Mouse (Mus musculus): ENCODE measurements at regions not wholly inside any gene's neighbourhood (a gene's known extent, or its start where the extent isn't known, plus 50 kb on each side); places are given as distances from the start of the nearest gene placed in this dataset.

DNA sequence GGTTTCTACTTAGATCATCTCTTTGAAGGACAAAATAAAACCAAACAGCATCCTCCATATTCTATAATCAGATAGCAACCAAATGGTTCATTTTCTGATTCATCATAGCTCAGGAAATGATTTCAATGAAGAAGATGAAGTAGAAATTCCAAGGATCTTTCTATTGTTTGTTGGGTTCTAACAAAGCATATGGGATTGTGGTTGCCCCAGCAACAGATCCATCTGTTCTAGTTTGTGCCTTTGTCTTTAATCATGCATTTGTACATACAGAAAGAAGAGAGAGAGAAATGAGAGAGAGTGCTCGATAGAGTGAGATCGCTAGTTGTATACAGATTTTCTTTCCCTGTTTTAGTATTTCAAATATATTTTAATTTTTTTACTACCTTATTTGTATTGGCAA lies 183.5 kb upstream of the Tom1l1 start:
- no peak for TF ChIP-seq CTCF (IDR thresholded peaks at IDR 0.05; ENCODE audit: low read depth)
- Histone ChIP-seq H3K4me2 (replicated peaks; ENCODE audit: low read depth) (no peak overlapping the region), H3K9me3 (ENCODE audit: control insufficient read depth) (no peaks in the 10 kb centered on the region), H3K4me1 (replicated peaks; ENCODE audit: control insufficient read depth, insufficient read depth, low read length) (no peaks in the 10 kb centered on the region), H3K27me3 (replicated peaks; ENCODE audit: control insufficient read depth, insufficient read depth, low read length) (no peaks in the 10 kb centered on the region), H3K36me3 (ENCODE audit: control insufficient read depth, insufficient read depth) (no peaks in the 10 kb centered on the region), H3K27ac (ENCODE audit: low read depth, low read length) (no peak overlapping the region), H3K4me3 (ENCODE audit: low read depth, low read length) (no peak overlapping the region), H3K9ac (ENCODE audit: low read depth, low read length) (no peak overlapping the region)
- no peak for ATAC-seq
- WGBS: 88% methylated on average over 2 of the region's 2 CpGs

DNA sequence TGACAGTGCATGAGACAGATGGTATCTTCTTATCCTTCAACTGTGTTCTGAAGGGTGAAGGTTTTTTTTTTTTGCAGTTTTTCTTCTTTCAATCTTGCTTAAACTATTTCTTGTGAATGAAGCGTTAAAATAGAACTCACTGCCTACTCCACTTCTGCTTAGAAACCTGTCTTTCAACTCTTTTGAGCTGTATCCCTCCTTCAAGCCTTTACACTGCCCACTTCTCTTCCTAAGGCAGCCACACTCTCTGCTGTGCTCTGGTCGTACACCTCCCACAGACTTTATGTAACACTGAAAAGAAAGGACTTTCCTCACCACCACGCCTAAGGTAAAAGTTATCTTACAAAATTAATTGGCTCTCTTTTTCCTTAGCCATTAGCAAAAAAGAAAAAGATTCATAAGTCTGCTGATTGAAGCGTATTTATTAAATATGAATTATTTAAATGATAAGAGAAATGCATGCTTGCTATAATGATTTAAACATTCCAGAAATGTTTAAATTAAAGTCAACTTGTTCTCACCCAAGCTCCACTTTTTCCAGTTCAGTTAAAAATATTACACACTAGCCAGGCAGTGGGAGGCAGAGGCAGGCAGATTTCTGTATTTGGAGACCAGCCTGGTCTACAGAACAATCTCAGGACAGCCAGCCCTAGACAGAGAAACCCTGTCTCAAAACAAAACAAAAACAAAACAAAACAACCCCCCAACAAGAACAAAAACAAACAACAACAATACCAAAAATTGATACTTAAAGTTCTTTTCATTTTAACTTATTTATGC lies 176.0 kb upstream of the Tom1l1 start:
- H3K4me1 ChIP-seq (replicated peaks; ENCODE audit: control insufficient read depth, insufficient read depth, low read length): no peaks in the 10 kb centered on the region
- no peak for ATAC-seq
- no peak overlapping the region for H3K4me3 ChIP-seq (ENCODE audit: low read depth, low read length)
- no peak overlapping the region for H3K27ac ChIP-seq (ENCODE audit: low read depth, low read length)
- TF ChIP-seq CTCF (IDR thresholded peaks at IDR 0.05; ENCODE audit: low read depth): no peak
- H3K36me3 ChIP-seq (ENCODE audit: control insufficient read depth, insufficient read depth): no peaks in the 10 kb centered on the region
- WGBS: 81% methylated on average over 4 of the region's 4 CpGs
- H3K9me3 ChIP-seq (ENCODE audit: control insufficient read depth): no peaks in the 10 kb centered on the region
- no peaks in the 10 kb centered on the region for H3K27me3 ChIP-seq (replicated peaks; ENCODE audit: control insufficient read depth, insufficient read depth, low read length)
- H3K9ac ChIP-seq (ENCODE audit: low read depth, low read length): no peak overlapping the region
- H3K4me2 ChIP-seq (replicated peaks; ENCODE audit: low read depth): no peak overlapping the region

DNA sequence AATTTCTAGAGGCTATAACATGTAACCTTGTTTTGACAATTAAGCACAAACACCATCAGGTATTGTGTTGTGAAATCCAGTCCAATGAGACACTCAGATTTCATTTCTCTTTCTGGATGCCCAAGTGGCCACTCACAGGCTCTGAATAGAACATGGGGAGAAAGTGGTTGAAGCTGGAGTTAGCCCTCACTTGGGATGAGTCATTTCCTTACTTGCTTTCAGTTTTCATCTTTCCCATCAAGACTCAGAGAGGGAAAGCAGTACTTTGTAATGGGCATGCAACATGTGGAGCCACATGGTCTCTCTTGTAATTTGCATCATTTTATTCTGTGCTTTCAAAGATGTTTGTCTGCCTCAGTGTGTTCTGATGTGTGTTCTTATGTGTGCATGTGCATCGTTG lies 167.6 kb upstream of the Tom1l1 start:
- Histone ChIP-seq H3K4me1 (replicated peaks; ENCODE audit: control insufficient read depth, insufficient read depth, low read length) (no peaks in the 10 kb centered on the region), H3K4me3 (ENCODE audit: low read depth, low read length) (no peak overlapping the region), H3K27ac (ENCODE audit: low read depth, low read length) (no peak overlapping the region), H3K9me3 (ENCODE audit: control insufficient read depth) (no peaks in the 10 kb centered on the region), H3K36me3 (ENCODE audit: control insufficient read depth, insufficient read depth) (no peaks in the 10 kb centered on the region), H3K9ac (ENCODE audit: low read depth, low read length) (no peak overlapping the region), H3K27me3 (replicated peaks; ENCODE audit: control insufficient read depth, insufficient read depth, low read length) (no peaks in the 10 kb centered on the region), H3K4me2 (replicated peaks; ENCODE audit: low read depth) (no peak overlapping the region)
- TF ChIP-seq CTCF (IDR thresholded peaks at IDR 0.05; ENCODE audit: low read depth): no peak
- no peak for ATAC-seq
- WGBS: 81% methylated on average over 1 of the region's 1 CpGs

DNA sequence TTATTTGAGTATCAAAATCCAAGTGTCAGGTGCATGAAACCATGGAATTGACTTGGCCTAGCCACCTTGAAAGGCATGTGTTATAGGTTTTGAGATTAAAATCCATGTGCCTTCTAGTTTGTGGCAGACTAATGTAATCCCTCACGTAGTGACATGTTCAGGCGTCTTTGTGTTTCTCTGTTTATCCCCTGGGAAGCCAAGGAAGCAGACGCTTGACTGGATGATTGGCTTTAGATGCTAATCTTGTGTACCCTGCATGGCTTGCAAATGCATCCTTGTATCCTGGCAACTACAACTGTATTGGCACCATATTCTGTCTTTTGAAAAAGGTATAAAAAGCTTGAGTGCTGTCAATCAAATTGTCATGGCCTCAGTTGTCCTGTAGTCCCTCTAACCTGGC lies 167.2 kb upstream of the Tom1l1 start:
- Histone ChIP-seq H3K27ac (ENCODE audit: low read depth, low read length) (no peak overlapping the region), H3K36me3 (ENCODE audit: control insufficient read depth, insufficient read depth) (no peaks in the 10 kb centered on the region), H3K4me2 (replicated peaks; ENCODE audit: low read depth) (no peak overlapping the region), H3K9ac (ENCODE audit: low read depth, low read length) (no peak overlapping the region), H3K9me3 (ENCODE audit: control insufficient read depth) (no peaks in the 10 kb centered on the region), H3K27me3 (replicated peaks; ENCODE audit: control insufficient read depth, insufficient read depth, low read length) (no peaks in the 10 kb centered on the region), H3K4me1 (replicated peaks; ENCODE audit: control insufficient read depth, insufficient read depth, low read length) (no peaks in the 10 kb centered on the region), H3K4me3 (ENCODE audit: low read depth, low read length) (no peak overlapping the region)
- TF ChIP-seq CTCF (IDR thresholded peaks at IDR 0.05; ENCODE audit: low read depth): no peak
- WGBS: 83% methylated on average over 3 of the region's 3 CpGs
- ATAC-seq: no peak

DNA sequence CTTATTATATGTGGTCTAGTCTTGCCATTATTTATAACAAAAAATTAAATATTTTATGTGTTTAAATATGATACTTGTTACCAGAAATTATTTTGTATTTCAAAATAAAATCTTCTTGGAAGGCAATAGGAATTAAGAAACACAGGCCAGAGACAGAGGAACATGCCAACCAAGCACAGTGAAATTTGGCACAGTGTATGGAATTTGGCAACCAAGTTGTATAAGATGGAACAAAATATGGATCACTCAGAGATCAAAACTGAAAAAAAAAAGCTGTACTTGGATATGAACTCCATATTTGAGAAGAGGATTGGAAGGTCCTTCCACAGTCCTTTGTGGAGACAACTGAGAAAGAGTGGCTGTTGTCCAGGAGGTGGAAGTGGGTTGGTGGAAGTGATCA lies 163.1 kb upstream of the Tom1l1 start:
- no peak for TF ChIP-seq CTCF (IDR thresholded peaks at IDR 0.05; ENCODE audit: low read depth)
- no peak overlapping the region for H3K4me3 ChIP-seq (ENCODE audit: low read depth, low read length)
- no peak overlapping the region for H3K27ac ChIP-seq (ENCODE audit: low read depth, low read length)
- no peaks in the 10 kb centered on the region for H3K36me3 ChIP-seq (ENCODE audit: control insufficient read depth, insufficient read depth)
- H3K4me1 ChIP-seq (replicated peaks; ENCODE audit: control insufficient read depth, insufficient read depth, low read length): no peaks in the 10 kb centered on the region
- no peak overlapping the region for H3K4me2 ChIP-seq (replicated peaks; ENCODE audit: low read depth)
- H3K9ac ChIP-seq (ENCODE audit: low read depth, low read length): no peak overlapping the region
- no peaks in the 10 kb centered on the region for H3K27me3 ChIP-seq (replicated peaks; ENCODE audit: control insufficient read depth, insufficient read depth, low read length)
- no peak for ATAC-seq
- H3K9me3 ChIP-seq (ENCODE audit: control insufficient read depth): no peaks in the 10 kb centered on the region

GRCm38 (mm10) chr11:90844925-90845319 lies 156.8 kb upstream of the Tom1l1 start:
- Histone ChIP-seq H3K9me3 (ENCODE audit: control insufficient read depth) (no peaks in the 10 kb centered on the region), H3K27ac (ENCODE audit: low read depth, low read length) (no peak overlapping the region), H3K27me3 (replicated peaks; ENCODE audit: control insufficient read depth, insufficient read depth, low read length) (no peaks in the 10 kb centered on the region), H3K36me3 (ENCODE audit: control insufficient read depth, insufficient read depth) (no peaks in the 10 kb centered on the region), H3K4me2 (replicated peaks; ENCODE audit: low read depth) (no peak overlapping the region), H3K4me1 (replicated peaks; ENCODE audit: control insufficient read depth, insufficient read depth, low read length) (no peaks in the 10 kb centered on the region), H3K9ac (ENCODE audit: low read depth, low read length) (no peak overlapping the region), H3K4me3 (ENCODE audit: low read depth, low read length) (no peak overlapping the region)
- no peak for TF ChIP-seq CTCF (IDR thresholded peaks at IDR 0.05; ENCODE audit: low read depth)
- WGBS: 74% methylated on average over 6 of the region's 6 CpGs
- ATAC-seq: no peak
